Mouse (Mus musculus) bone marrow macrophage, adult 2 months (primary cell): ENCODE data around the gene Chchd6.

Experiments used
- CTCF ChIP-seq: IDR thresholded peaks from 2 replicates; pipeline ENCODE4 v1.5.1; 2012; ENCODE audit warnings: low read depth, mild to moderate bottlenecking, low read length, moderate library complexity
- POLR2A ChIP-seq: IDR thresholded peaks from 2 replicates; pipeline ENCODE4 v1.6.1; 2012; ENCODE audit warnings: mild to moderate bottlenecking, low read depth, low read length, borderline replicate concordance

- TF ChIP-seq CTCF (no peak), POLR2A (no peak)
These were observed 133.9 kb downstream of the Chchd6 start for GRCm38 (mm10) chr6:89461250-89462222.
